Mouse (Mus musculus): Measurements from ENCODE around the gene Cmas. TPM values are rescaled to one million over a fixed set of nuclear protein-coding genes. Genes with fewer than 3 reads are reported as not detected.

Cmas gene
- polyA plus RNA-seq, 1 experiment from 2014 or later: 127 TPM

GRCm38 (mm10) chr6:142795087-142795486 lies 38.6 kb downstream of the Cmas start:
- 69% methylated on average over 9 of the region's 9 CpGs for WGBS
- H3K36me3 ChIP-seq: no peaks in the 10 kb centered on the region
- H3K27ac ChIP-seq (ENCODE audit: poor library complexity, severe bottlenecking): no peak overlapping the region
- H3K4me3 ChIP-seq: no peak overlapping the region
- no peaks in the 10 kb centered on the region for H3K27me3 ChIP-seq (replicated peaks)
- peaks cover 6% of the 10 kb centered on the region for H3K4me1 ChIP-seq (replicated peaks)
- no peak overlapping the region for H3K9ac ChIP-seq
- H3K4me2 ChIP-seq: no peak overlapping the region
- H3K9me3 ChIP-seq (replicated peaks): no peaks in the 10 kb centered on the region
- no peak for ATAC-seq (ENCODE audit: insufficient number of reproducible peaks, low FRiP score)

GRCm38 (mm10) chr6:142795655-142796441 lies 39.4 kb downstream of the Cmas start:
- H3K27ac ChIP-seq (ENCODE audit: poor library complexity, severe bottlenecking): no peak overlapping the region
- H3K4me1 ChIP-seq (replicated peaks): peaks cover 6% of the 10 kb centered on the region
- no peaks in the 10 kb centered on the region for H3K36me3 ChIP-seq
- ATAC-seq (ENCODE audit: insufficient number of reproducible peaks, low FRiP score): no peak
- H3K9ac ChIP-seq: no peak overlapping the region
- no peaks in the 10 kb centered on the region for H3K9me3 ChIP-seq (replicated peaks)
- no peak overlapping the region for H3K4me2 ChIP-seq
- 68% methylated on average over 15 of the region's 15 CpGs for WGBS
- no peaks in the 10 kb centered on the region for H3K27me3 ChIP-seq (replicated peaks)
- no peak overlapping the region for H3K4me3 ChIP-seq

- Histone ChIP-seq H3K36me3 (no peaks in the 10 kb centered on the region), H3K4me2 (no peak overlapping the region), H3K9me3 (replicated peaks) (no peaks in the 10 kb centered on the region), H3K4me1 (replicated peaks) (peaks cover 9% of the 10 kb centered on the region), H3K27ac (ENCODE audit: poor library complexity, severe bottlenecking) (no peak overlapping the region), H3K27me3 (replicated peaks) (no peaks in the 10 kb centered on the region), H3K4me3 (no peak overlapping the region), H3K9ac (no peak overlapping the region)
- 73% methylated on average over 1 of the region's 1 CpGs for whole genome bisulfite sequencing
- ATAC-seq (ENCODE audit: insufficient number of reproducible peaks, low FRiP score): no peak
Observed at GRCm38 (mm10) chr6:142797996-142798395, 41.5 kb downstream of the Cmas start.

GRCm38 (mm10) chr6:142798837-142799236 lies 42.4 kb downstream of the Cmas start:
- no peak for ATAC-seq (ENCODE audit: insufficient number of reproducible peaks, low FRiP score)
- Histone ChIP-seq H3K4me2 (no peak overlapping the region), H3K9ac (no peak overlapping the region), H3K27ac (ENCODE audit: poor library complexity, severe bottlenecking) (no peak overlapping the region), H3K36me3 (no peaks in the 10 kb centered on the region), H3K9me3 (replicated peaks) (no peaks in the 10 kb centered on the region), H3K27me3 (replicated peaks) (no peaks in the 10 kb centered on the region), H3K4me1 (replicated peaks) (peaks cover 9% of the 10 kb centered on the region), H3K4me3 (no peak overlapping the region)
- 84% methylated on average over 9 of the region's 9 CpGs for WGBS

GRCm38 (mm10) chr6:142799704-142800374 lies 43.4 kb downstream of the Cmas start:
- WGBS: 70% methylated on average over 7 of the region's 7 CpGs
- no peak for ATAC-seq (ENCODE audit: insufficient number of reproducible peaks, low FRiP score)
- Histone ChIP-seq H3K36me3 (no peaks in the 10 kb centered on the region), H3K27ac (ENCODE audit: poor library complexity, severe bottlenecking) (no peak overlapping the region), H3K27me3 (replicated peaks) (no peaks in the 10 kb centered on the region), H3K9me3 (replicated peaks) (no peaks in the 10 kb centered on the region), H3K9ac (no peak overlapping the region), H3K4me3 (no peak overlapping the region), H3K4me1 (replicated peaks) (peaks cover 9% of the 10 kb centered on the region), H3K4me2 (no peak overlapping the region)

- H3K4me2 ChIP-seq: no peak overlapping the region
- peaks cover 9% of the 10 kb centered on the region for H3K4me1 ChIP-seq (replicated peaks)
- H3K36me3 ChIP-seq: no peaks in the 10 kb centered on the region
- no peak overlapping the region for H3K4me3 ChIP-seq
- H3K27me3 ChIP-seq (replicated peaks): no peaks in the 10 kb centered on the region
- no peak overlapping the region for H3K27ac ChIP-seq (ENCODE audit: poor library complexity, severe bottlenecking)
- no peak for ATAC-seq (ENCODE audit: insufficient number of reproducible peaks, low FRiP score)
- no peaks in the 10 kb centered on the region for H3K9me3 ChIP-seq (replicated peaks)
- no peak overlapping the region for H3K9ac ChIP-seq
- WGBS: 78% methylated on average over 5 of the region's 5 CpGs
Observed at GRCm38 (mm10) chr6:142801687-142802086, 45.2 kb downstream of the Cmas start.

- ATAC-seq (ENCODE audit: insufficient number of reproducible peaks, low FRiP score): no peak
- H3K4me3 ChIP-seq: no peak overlapping the region
- H3K27me3 ChIP-seq (replicated peaks): no peaks in the 10 kb centered on the region
- no peak overlapping the region for H3K4me2 ChIP-seq
- H3K36me3 ChIP-seq: no peaks in the 10 kb centered on the region
- no peak overlapping the region for H3K9ac ChIP-seq
- no peak overlapping the region for H3K27ac ChIP-seq (ENCODE audit: poor library complexity, severe bottlenecking)
- 56% methylated on average over 11 of the region's 11 CpGs for WGBS
- H3K9me3 ChIP-seq (replicated peaks): no peaks in the 10 kb centered on the region
- peaks cover 9% of the 10 kb centered on the region for H3K4me1 ChIP-seq (replicated peaks)
Observed at GRCm38 (mm10) chr6:142802617-142803525, 46.4 kb downstream of the Cmas start.

GRCm38 (mm10) chr6:142804402-142804801 lies 47.9 kb downstream of the Cmas start, which contains the start of gene Sult6b2:
Gene Sult6b2, minus strand, starts transcription at chr6:142804502.
- Histone ChIP-seq H3K27me3 (replicated peaks) (no peaks in the 10 kb centered on the region), H3K9ac (no peak within 1 kb of the TSS), H3K9me3 (replicated peaks) (no peaks in the 10 kb centered on the region), H3K4me1 (replicated peaks) (peaks cover 11% of the 10 kb centered on the region), H3K4me2 (no peak within 1 kb of the TSS), H3K4me3 (no peak within 1 kb of the TSS), H3K36me3 (no peaks in the 10 kb centered on the region), H3K27ac (ENCODE audit: poor library complexity, severe bottlenecking) (no peak within 1 kb of the TSS)
- ATAC-seq (ENCODE audit: insufficient number of reproducible peaks, low FRiP score): no peak

GRCm38 (mm10) chr6:142806326-142806725 lies 49.8 kb downstream of the Cmas start:
- H3K4me1 ChIP-seq (replicated peaks): peaks cover 12% of the 10 kb centered on the region
- no peak for ATAC-seq (ENCODE audit: insufficient number of reproducible peaks, low FRiP score)
- no peak overlapping the region for H3K4me2 ChIP-seq
- H3K9me3 ChIP-seq (replicated peaks): no peaks in the 10 kb centered on the region
- H3K27me3 ChIP-seq (replicated peaks): no peaks in the 10 kb centered on the region
- H3K9ac ChIP-seq: no peak overlapping the region
- no peaks in the 10 kb centered on the region for H3K36me3 ChIP-seq
- H3K27ac ChIP-seq (ENCODE audit: poor library complexity, severe bottlenecking): no peak overlapping the region
- H3K4me3 ChIP-seq: no peak overlapping the region
- WGBS: 50% methylated on average over 4 of the region's 4 CpGs

- Histone ChIP-seq H3K27ac (ENCODE audit: poor library complexity, severe bottlenecking) (no peak overlapping the region), H3K27me3 (replicated peaks) (no peaks in the 10 kb centered on the region), H3K9ac (no peak overlapping the region), H3K4me1 (replicated peaks) (peaks cover 3% of the 10 kb centered on the region), H3K36me3 (no peaks in the 10 kb centered on the region), H3K9me3 (replicated peaks) (no peaks in the 10 kb centered on the region), H3K4me2 (no peak overlapping the region), H3K4me3 (no peak overlapping the region)
- 0 out of 2 replicates have a peak, but pooled peaks have one; percentile 43 for ATAC-seq (ENCODE audit: insufficient number of reproducible peaks, low FRiP score)
- WGBS: 20% methylated on average over 6 of the region's 6 CpGs
Observed at GRCm38 (mm10) chr6:142809373-142810098, 53.0 kb downstream of the Cmas start.

Measured in heart, embryonic 12.5 days (tissue).